Mouse (Mus musculus): ENCODE measurements around the gene Ubxn4. TPM values are rescaled to one million over a fixed set of nuclear protein-coding genes. Genes with fewer than 3 reads are reported as not detected.

Gene Ubxn4
- total and polyA plus RNA-seq, 2 experiments from 2014 or later = 45.6 to 73.0 TPM

GRCm38 (mm10) chr1:128282924-128283323, 39.2 kb downstream of the Ubxn4 start:
- Histone ChIP-seq H3K4me2 (ENCODE audit: low read depth, low read length) (no peak overlapping the region), H3K9ac (replicated peaks; ENCODE audit: low read length) (no peak overlapping the region), H3K27me3 (ENCODE audit: insufficient read depth, low read length) (no peaks in the 10 kb centered on the region), H3K4me3 (ENCODE audit: low read length) (no peak overlapping the region), H3K4me1 (ENCODE audit: insufficient read depth, low read length) (no peaks in the 10 kb centered on the region), H3K9me3 (ENCODE audit: low read length) (no peaks in the 10 kb centered on the region), H3K36me3 (ENCODE audit: insufficient read depth, low read length) (peaks cover 14% of the 10 kb centered on the region; the same call in 1 of the 2 replicates), H3K27ac (no peak overlapping the region)
- peak; percentile 26; the same call in 1 of the 2 replicates for TF ChIP-seq CTCF (IDR thresholded peaks at IDR 0.05; ENCODE audit: low read depth)
- ATAC-seq (no peak), DNase-seq (ENCODE audit: low spot score) (no peak)
- WGBS = 97% methylated on average over 3 of the region's 3 CpGs

- no peak overlapping the region for H3K9ac ChIP-seq (replicated peaks; ENCODE audit: low read length)
- WGBS = 86% methylated on average over 8 of the region's 8 CpGs
- no peak overlapping the region for H3K27ac ChIP-seq
- H3K36me3 ChIP-seq (ENCODE audit: insufficient read depth, low read length) = peaks cover 5% of the 10 kb centered on the region; the same call in 1 of the 2 replicates
- H3K4me1 ChIP-seq (ENCODE audit: insufficient read depth, low read length) = no peaks in the 10 kb centered on the region
- no peak overlapping the region for H3K4me3 ChIP-seq (ENCODE audit: low read length)
- DNase-seq (ENCODE audit: low spot score) (no peak), ATAC-seq (no peak)
- H3K9me3 ChIP-seq (ENCODE audit: low read length) = no peaks in the 10 kb centered on the region
- no peak for TF ChIP-seq CTCF (IDR thresholded peaks at IDR 0.05; ENCODE audit: low read depth)
- no peak overlapping the region for H3K4me2 ChIP-seq (ENCODE audit: low read depth, low read length)
- H3K27me3 ChIP-seq (ENCODE audit: insufficient read depth, low read length) = no peaks in the 10 kb centered on the region
Measured at GRCm38 (mm10) chr1:128284157-128284690, 40.5 kb downstream of the Ubxn4 start.

- H3K36me3 ChIP-seq (ENCODE audit: insufficient read depth, low read length) = no peaks in the 10 kb centered on the region
- 52% methylated on average over 9 of the region's 9 CpGs for WGBS
- ATAC-seq = peak; percentile 34; the same call in 1 of the 2 replicates
- no peaks in the 10 kb centered on the region for H3K4me1 ChIP-seq (ENCODE audit: insufficient read depth, low read length)
- TF ChIP-seq CTCF (IDR thresholded peaks at IDR 0.05; ENCODE audit: low read depth) = no peak
- H3K4me2 ChIP-seq (ENCODE audit: low read depth, low read length) = no peak overlapping the region
- peak; percentile 35 for DNase-seq (ENCODE audit: low spot score)
- no peak overlapping the region for H3K4me3 ChIP-seq (ENCODE audit: low read length)
- no peaks in the 10 kb centered on the region for H3K9me3 ChIP-seq (ENCODE audit: low read length)
- H3K27me3 ChIP-seq (ENCODE audit: insufficient read depth, low read length) = no peaks in the 10 kb centered on the region
- no peak overlapping the region for H3K27ac ChIP-seq
- H3K9ac ChIP-seq (replicated peaks; ENCODE audit: low read length) = no peak overlapping the region
Measured at GRCm38 (mm10) chr1:128285136-128285535, 41.4 kb downstream of the Ubxn4 start.

- Histone ChIP-seq H3K4me1 (ENCODE audit: insufficient read depth, low read length) (no peaks in the 10 kb centered on the region), H3K9ac (replicated peaks; ENCODE audit: low read length) (no peak overlapping the region), H3K4me3 (ENCODE audit: low read length) (no peak overlapping the region), H3K9me3 (ENCODE audit: low read length) (no peaks in the 10 kb centered on the region), H3K36me3 (ENCODE audit: insufficient read depth, low read length) (no peaks in the 10 kb centered on the region), H3K27ac (no peak overlapping the region), H3K27me3 (ENCODE audit: insufficient read depth, low read length) (no peaks in the 10 kb centered on the region), H3K4me2 (ENCODE audit: low read depth, low read length) (no peak overlapping the region)
- ATAC-seq (peak; percentile 24; the same call in 1 of the 2 replicates), DNase-seq (ENCODE audit: low spot score) (peak; percentile 11)
- 69% methylated on average over 5 of the region's 5 CpGs for WGBS
- no peak for TF ChIP-seq CTCF (IDR thresholded peaks at IDR 0.05; ENCODE audit: low read depth)
Measured at GRCm38 (mm10) chr1:128290295-128290694, 46.5 kb downstream of the Ubxn4 start.

GRCm38 (mm10) chr1:128293524-128293923, 49.8 kb downstream of the Ubxn4 start:
- no peaks in the 10 kb centered on the region for H3K27me3 ChIP-seq (ENCODE audit: insufficient read depth, low read length)
- TF ChIP-seq CTCF (IDR thresholded peaks at IDR 0.05; ENCODE audit: low read depth) = no peak
- H3K9me3 ChIP-seq (ENCODE audit: low read length) = no peaks in the 10 kb centered on the region
- H3K9ac ChIP-seq (replicated peaks; ENCODE audit: low read length) = no peak overlapping the region
- H3K36me3 ChIP-seq (ENCODE audit: insufficient read depth, low read length) = no peaks in the 10 kb centered on the region
- 63% methylated on average over 12 of the region's 12 CpGs for WGBS
- H3K4me2 ChIP-seq (ENCODE audit: low read depth, low read length) = no peak overlapping the region
- no peaks in the 10 kb centered on the region for H3K4me1 ChIP-seq (ENCODE audit: insufficient read depth, low read length)
- ATAC-seq (no peak), DNase-seq (ENCODE audit: low spot score) (no peak)
- H3K4me3 ChIP-seq (ENCODE audit: low read length) = no peak overlapping the region
- no peak overlapping the region for H3K27ac ChIP-seq

GRCm38 (mm10) chr1:128295296-128295695, 51.5 kb downstream of the Ubxn4 start:
- ATAC-seq (peak; percentile 58), DNase-seq (ENCODE audit: low spot score) (no peak)
- 65% methylated on average over 8 of the region's 8 CpGs for WGBS

More at GRCm38 (mm10) chr1:128295296-128295695, 51.5 kb downstream of the Ubxn4 start:
- Histone ChIP-seq H3K4me3 (ENCODE audit: low read length) (no peak overlapping the region), H3K36me3 (ENCODE audit: insufficient read depth, low read length) (no peaks in the 10 kb centered on the region), H3K27ac (0 out of 2 replicates have a peak overlapping the region, but pooled peaks have one; percentile 56), H3K9me3 (ENCODE audit: low read length) (no peaks in the 10 kb centered on the region), H3K4me2 (ENCODE audit: low read depth, low read length) (no peak overlapping the region), H3K27me3 (ENCODE audit: insufficient read depth, low read length) (no peaks in the 10 kb centered on the region), H3K9ac (replicated peaks; ENCODE audit: low read length) (no peak overlapping the region), H3K4me1 (ENCODE audit: insufficient read depth, low read length) (no peaks in the 10 kb centered on the region)
- TF ChIP-seq CTCF (IDR thresholded peaks at IDR 0.05; ENCODE audit: low read depth) = no peak

All from hindbrain, postnatal 0 days (tissue).